Mouse (Mus musculus) liver, embryonic 14.5 days (tissue): ENCODE measurements around the gene Ccdc102a. TPM values are rescaled to one million over a fixed set of nuclear protein-coding genes. Genes with fewer than 3 reads are reported as not detected.

ENCODE experiments used
- ATAC-seq: fragments of 200-750 bp; cut with Nextera tagmentation; 2 replicates; pipeline ENCODE4 v1.8.0; 2017; ENCODE audit warnings: moderate number of reproducible peaks, mild to moderate bottlenecking, moderate library complexity; ENCODE audit not compliant: insufficient read depth
- DNase-seq, 3 experiments: peaks; one replicate each; pipeline ENCODE4 v3.0.0-alpha.2; 2012 to 2013; ENCODE audit warnings: low read depth in 3 of 3, low spot score in 3 of 3
- H3K27ac ChIP-seq: fragments of 300-500 bp; sonication (generic); 2 replicates; pipeline ENCODE4 v1.5.1; 2014; ENCODE audit warnings: moderate library complexity, mild to moderate bottlenecking, control low read depth, inconsistent platforms
- H3K27me3 ChIP-seq: fragments of 300-500 bp; sonication (generic); 2 replicates; pipeline ENCODE4 v1.6.1; 2014; ENCODE audit warnings: mild to moderate bottlenecking, low read length, moderate library complexity; ENCODE audit not compliant: control insufficient read depth, insufficient read depth
- H3K36me3 ChIP-seq: fragments of 300-500 bp; sonication (generic); replicated peaks from 2 replicates; pipeline ENCODE4 v1.6.1; 2014; ENCODE audit warnings: low read depth; ENCODE audit not compliant: control insufficient read depth, insufficient read depth
- H3K4me1 ChIP-seq, 2 experiments: fragments of 200-500 bp in 1 of 2; fragments of 300-500 bp in 1 of 2; sonication (generic) in 1 of 2; replicated peaks; 2 replicates each; pipeline ENCODE4 v1.6.1; 2012 to 2014; ENCODE audit warnings: antibody characterized with exemption in 1 of 2, inconsistent platforms in 1 of 2, low read length in 1 of 2; ENCODE audit not compliant: control insufficient read depth in 2 of 2, insufficient read depth in 2 of 2
- H3K4me2 ChIP-seq: fragments of 300-500 bp; sonication (generic); 2 replicates; pipeline ENCODE4 v1.6.1; 2014; ENCODE audit warnings: low read depth, mild to moderate bottlenecking, control low read depth, moderate library complexity
- H3K4me3 ChIP-seq, 2 experiments: fragments of 200-500 bp in 1 of 2; fragments of 300-500 bp in 1 of 2; sonication (generic) in 1 of 2; 2 replicates each; pipeline ENCODE4 v1.5.1; 2012 to 2014; ENCODE audit warnings: low read depth in 2 of 2, low read length in 2 of 2, mild to moderate bottlenecking in 2 of 2, control low read depth in 1 of 2, inconsistent platforms in 1 of 2, moderate library complexity in 1 of 2; ENCODE audit not compliant: insufficient read depth in 1 of 2
- H3K9ac ChIP-seq: fragments of 300-500 bp; sonication (generic); replicated peaks from 2 replicates; pipeline ENCODE4 v1.6.1; 2014; ENCODE audit warnings: mild to moderate bottlenecking, control low read depth, moderate library complexity
- H3K9me3 ChIP-seq: fragments of 300-500 bp; sonication (generic); 2 replicates; pipeline ENCODE4 v1.6.1; 2016; ENCODE audit warnings: low read length, mixed read lengths; ENCODE audit not compliant: control insufficient read depth
- CTCF ChIP-seq: IDR thresholded peaks from 2 replicates; pipeline ENCODE4 v1.5.1; 2016; ENCODE audit warnings: antibody characterized with exemption, low read depth, control low read depth
- EP300 ChIP-seq: IDR thresholded peaks from 2 replicates; pipeline ENCODE4 v1.6.1; 2016; ENCODE audit warnings: antibody characterized with exemption, low read depth
- WGBS: fragments of 180-500 bp; shearing (Covaris S2); extraction: QIAGEN DNeasy Blood & Tissue Kit; methylation state at CpG from one replicate; pipeline ENCODE4 v1.1.7; 2014; ENCODE audit not compliant: insufficient replicate concordance; 5-methylcytosine and 5-hydroxymethylcytosine counted together
- polyA plus RNA-seq, 2 experiments: library from polyadenylated mRNA; depleted of rRNA in 1 of 2; stranded (reverse) in 1 of 2; unstranded in 1 of 2; fragments of >200 nt; fragmentation: Nextera tagmentation in 1 of 2; extraction: Ambion mirVana in 1 of 2; gene quantifications; 2 replicates each; pipeline versions ENCODE4 v1.2.1 to v1.2.3; 2012 to 2014

Ccdc102a gene
- polyA plus RNA-seq, 2 experiments: 2.6 to 2.7 TPM

DNA sequence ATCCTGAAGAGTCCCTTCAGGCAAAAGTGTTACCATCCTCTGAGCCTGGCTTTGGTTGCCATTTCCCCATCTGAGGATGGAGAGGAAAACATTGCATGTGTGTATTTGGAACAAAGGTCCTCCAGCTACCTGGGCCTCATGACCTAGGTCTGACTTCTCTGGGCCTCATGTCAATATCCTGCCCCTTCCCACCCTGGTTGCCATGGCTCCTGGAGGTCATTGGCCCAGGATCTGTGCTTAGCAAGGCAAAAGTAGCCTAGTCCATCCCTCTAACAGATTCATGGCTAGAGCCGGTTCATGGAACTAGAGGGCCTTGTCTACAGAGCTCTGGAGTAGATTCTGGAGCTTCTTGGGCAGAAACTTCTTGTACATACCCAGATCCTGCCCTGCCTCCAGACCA is 44.3 kb upstream of the Ccdc102a start:
- Histone ChIP-seq H3K27ac (peak overlapping the region; percentile 25; the same call in 1 of the 2 replicates), H3K27me3 (no peaks in the 10 kb centered on the region), H3K36me3 (no peaks in the 10 kb centered on the region), H3K4me2 (no peak overlapping the region), H3K9me3 (no peaks in the 10 kb centered on the region), H3K4me1 (peaks cover 46 to 59% of the 10 kb centered on the region in 2 experiments), H3K9ac (no peak overlapping the region), H3K4me3 (no peak overlapping the region)
- TF ChIP-seq CTCF: no peak
- no peak for TF ChIP-seq EP300
- no peak for ATAC-seq
- no peak for DNase-seq
- 78% methylated on average over 1 of the region's 1 CpGs for WGBS

GRCm38 (mm10) chr8:94956078-94956574 is 38.2 kb upstream of the Ccdc102a start:
- Histone ChIP-seq H3K9ac (no peak overlapping the region), H3K4me3 (no peak overlapping the region), H3K27me3 (no peaks in the 10 kb centered on the region), H3K27ac (peak overlapping the region; percentile 55; the same call in 1 of the 2 replicates), H3K9me3 (no peaks in the 10 kb centered on the region), H3K4me1 (peaks cover 23 to 28% of the 10 kb centered on the region in 2 experiments), H3K4me2 (no peak overlapping the region), H3K36me3 (no peaks in the 10 kb centered on the region)
- WGBS: 48% methylated on average over 1 of the region's 1 CpGs
- ATAC-seq (0 out of 2 replicates have a peak, but pooled peaks have one; percentile 35), DNase-seq (no peak)
- no peak for TF ChIP-seq CTCF

DNA sequence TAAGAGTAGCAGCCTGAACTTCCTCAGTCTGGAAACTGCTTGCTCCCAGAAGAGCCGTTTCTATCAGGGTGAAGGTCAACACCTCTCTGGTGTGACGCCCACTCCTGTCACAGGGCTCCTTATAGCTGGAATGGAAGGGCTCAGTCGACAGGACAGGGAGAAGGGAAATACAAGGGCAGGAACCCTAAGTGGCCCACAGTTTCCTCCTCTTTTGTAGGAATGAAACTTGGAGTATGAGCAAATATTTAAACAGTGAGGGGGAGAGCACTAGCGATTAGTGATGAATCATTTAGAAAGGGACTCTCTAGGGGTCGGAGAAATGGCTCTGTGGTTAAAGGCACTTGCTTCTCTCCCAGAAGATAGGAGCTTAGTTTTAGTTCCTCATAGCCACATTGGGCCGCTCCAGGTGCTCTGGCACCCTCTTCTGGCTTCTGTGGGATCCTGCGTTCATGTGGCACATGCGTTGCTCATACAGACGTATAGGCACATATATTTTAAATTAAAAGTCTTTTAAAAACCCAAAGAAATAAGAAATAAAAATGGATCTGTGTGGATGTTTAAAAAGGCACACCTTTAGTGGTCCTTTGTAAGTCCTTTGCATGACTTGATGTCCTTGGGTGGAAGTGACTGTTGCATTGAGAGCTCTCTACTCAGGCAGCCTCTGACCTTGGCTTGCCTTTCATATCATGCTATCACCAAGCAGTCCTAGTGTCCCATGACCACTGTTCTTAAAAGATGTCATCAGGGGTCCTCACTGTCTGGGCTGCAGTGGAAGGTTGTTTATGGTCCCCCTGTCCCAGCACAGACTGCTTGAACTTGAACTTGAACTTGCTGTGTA is 37.2 kb upstream of the Ccdc102a start:
- H3K27me3 ChIP-seq: no peaks in the 10 kb centered on the region
- peaks cover 23 to 25% of the 10 kb centered on the region in 2 experiments for H3K4me1 ChIP-seq
- peak overlapping the region; percentile 38 for H3K4me2 ChIP-seq
- H3K36me3 ChIP-seq: no peaks in the 10 kb centered on the region
- 0 out of 2 replicates have a peak, but pooled peaks have one; percentile 9 for TF ChIP-seq EP300
- peak; percentile 85 for TF ChIP-seq CTCF
- WGBS: 3% methylated on average over 9 of the region's 9 CpGs
- no peaks in the 10 kb centered on the region for H3K9me3 ChIP-seq
- DNase-seq (peak; percentile 49 to 70 (median 53)), ATAC-seq (peak; percentile 75)
- H3K9ac ChIP-seq: peak overlapping the region; percentile 32; the same call in 1 of the 2 replicates
- peak overlapping the region; percentile 38 for H3K27ac ChIP-seq
- H3K4me3 ChIP-seq: no peak overlapping the region

GRCm38 (mm10) chr8:94954368-94954737 is 36.5 kb upstream of the Ccdc102a start:
- no peaks in the 10 kb centered on the region for H3K27me3 ChIP-seq
- no peaks in the 10 kb centered on the region for H3K9me3 ChIP-seq
- peak overlapping the region; percentile 38 for H3K27ac ChIP-seq
- TF ChIP-seq EP300 (no peak), CTCF (no peak)
- ATAC-seq: no peak
- no peak for DNase-seq
- H3K9ac ChIP-seq: no peak overlapping the region
- H3K4me2 ChIP-seq: peak overlapping the region; percentile 38; the same call in 1 of the 2 replicates
- peaks cover 23% of the 10 kb centered on the region in 2 experiments for H3K4me1 ChIP-seq
- no peak overlapping the region for H3K4me3 ChIP-seq
- no peaks in the 10 kb centered on the region for H3K36me3 ChIP-seq
- WGBS: 54% methylated on average over 7 of the region's 7 CpGs
